Mouse (Mus musculus): ENCODE results near the gene Clpx. TPM values are rescaled to one million over a fixed set of nuclear protein-coding genes. Genes with fewer than 3 reads are reported as not detected.
"Not testable (repeated sequence)": the region's sequence is repeated elsewhere in the genome, so short reads cannot be mapped to it uniquely, and the experiment has no call there.

The Clpx gene
- polyA plus RNA-seq, 1 experiment from 2014 or later, result 50.9 TPM

DNA sequence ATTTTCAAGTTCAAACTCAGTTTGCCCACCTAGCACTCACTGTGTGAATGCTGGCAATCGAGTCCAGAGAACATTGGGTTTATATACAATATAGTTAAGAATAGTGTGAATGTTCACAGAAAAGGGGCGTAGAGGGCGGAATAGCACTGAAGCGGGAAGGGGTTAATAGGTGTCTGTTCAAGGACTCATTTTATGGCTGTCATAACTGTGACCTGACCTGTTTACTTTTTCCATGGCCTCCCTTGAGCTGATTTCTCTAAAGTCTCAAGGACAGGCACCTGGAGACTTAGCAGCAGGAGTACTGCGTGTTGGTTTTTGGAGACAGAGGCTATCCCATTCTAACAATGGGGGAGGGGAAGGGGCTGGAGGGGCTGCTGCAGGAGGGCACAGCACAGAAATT is 39.9 kb downstream of the Clpx start:
- H3K4me3 ChIP-seq, result no peak overlapping the region
- no peaks in the 10 kb centered on the region for H3K9me3 ChIP-seq
- H3K36me3 ChIP-seq (replicated peaks), result peaks cover 27% of the 10 kb centered on the region
- 90% methylated on average over 5 of the region's 5 CpGs for WGBS
- no peak for DNase-seq (ENCODE audit: low spot score)
- no peaks in the 10 kb centered on the region for H3K27me3 ChIP-seq (replicated peaks; ENCODE audit: low read depth, poor library complexity, severe bottlenecking)
- H3K4me1 ChIP-seq, result no peaks in the 10 kb centered on the region
- H3K27ac ChIP-seq (replicated peaks), result no peak overlapping the region

DNA sequence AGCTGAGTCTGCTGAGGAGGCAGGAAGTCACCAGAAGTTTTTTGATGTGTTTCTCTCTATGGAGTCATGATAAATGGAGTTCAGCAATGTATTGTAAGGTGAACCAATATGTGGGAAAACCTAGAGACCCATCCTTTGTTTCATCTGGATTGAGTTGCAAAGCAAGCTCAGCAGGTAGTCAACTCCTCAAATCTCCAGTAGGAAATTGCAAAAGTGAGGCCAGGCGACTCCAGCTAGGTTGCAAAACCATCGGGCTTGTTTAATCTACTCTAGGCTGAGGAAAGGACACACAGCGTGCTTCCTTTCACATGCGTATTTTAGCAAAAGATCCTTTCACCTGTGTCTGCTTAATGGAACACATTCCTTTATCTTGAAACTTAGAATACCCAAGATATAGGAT is 45.1 kb downstream of the Clpx start:
- no peaks in the 10 kb centered on the region for H3K9me3 ChIP-seq
- H3K27me3 ChIP-seq (replicated peaks; ENCODE audit: low read depth, poor library complexity, severe bottlenecking), result no peaks in the 10 kb centered on the region
- no peak for DNase-seq (ENCODE audit: low spot score)
- 86% methylated on average over 4 of the region's 4 CpGs for WGBS
- no peaks in the 10 kb centered on the region for H3K4me1 ChIP-seq
- H3K27ac ChIP-seq (replicated peaks), result no peak overlapping the region
- H3K4me3 ChIP-seq, result no peak overlapping the region
- H3K36me3 ChIP-seq (replicated peaks), result no peaks in the 10 kb centered on the region

DNA sequence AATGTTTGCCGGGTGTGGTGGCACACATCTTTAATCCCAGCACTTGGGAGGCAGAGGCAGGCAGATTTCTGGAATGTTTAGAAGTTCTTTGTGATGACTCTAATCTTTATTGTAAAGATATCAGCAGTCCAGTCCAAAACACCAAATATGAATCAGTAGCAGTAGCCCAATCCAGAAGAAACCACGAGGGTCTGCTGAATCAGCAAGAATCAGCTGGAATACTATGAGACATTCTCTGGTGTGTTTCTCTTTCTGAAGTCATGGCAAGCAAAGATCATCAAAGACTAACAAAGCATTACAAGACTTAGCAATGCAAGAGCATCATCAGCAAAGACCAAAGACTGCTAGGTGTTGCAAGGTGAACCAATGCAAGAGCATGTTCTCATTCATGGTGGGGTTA is 46.4 kb downstream of the Clpx start:
- Histone ChIP-seq H3K27ac (replicated peaks) (no peak overlapping the region), H3K36me3 (replicated peaks) (no peaks in the 10 kb centered on the region), H3K4me3 (no peak overlapping the region), H3K9me3 (0 out of 2 replicates have a peak, but pooled peaks cover 4% of the 10 kb centered on the region), H3K4me1 (no peaks in the 10 kb centered on the region), H3K27me3 (replicated peaks; ENCODE audit: low read depth, poor library complexity, severe bottlenecking) (no peaks in the 10 kb centered on the region)
- WGBS, result 86% methylated on average over 2 of the region's 2 CpGs
- no peak for DNase-seq (ENCODE audit: low spot score)

GRCm38 (mm10) chr9:65345439-65345838 is 51.4 kb downstream of the Clpx start:
- WGBS, result 68% methylated on average over 11 of the region's 11 CpGs
- Histone ChIP-seq H3K27ac (replicated peaks) (peak overlapping the region; percentile 93), H3K4me3 (peak overlapping the region; percentile 100), H3K4me1 (peaks cover 21% of the 10 kb centered on the region)
- H3K27me3 ChIP-seq (replicated peaks; ENCODE audit: low read depth, poor library complexity, severe bottlenecking); DNase-seq (ENCODE audit: low spot score); H3K36me3 ChIP-seq (replicated peaks); H3K9me3 ChIP-seq: not testable (repeated sequence)

GRCm38 (mm10) chr9:65345854-65346475 is 51.9 kb downstream of the Clpx start, which contains the start of gene Pdcd7:
TSS of gene Pdcd7 (plus strand) at chr9:65346104.
- H3K4me3 ChIP-seq, result peak within 1 kb of the TSS; percentile 100
- H3K36me3 ChIP-seq (replicated peaks), result no peaks in the 10 kb centered on the region
- H3K27ac ChIP-seq (replicated peaks), result peak within 1 kb of the TSS; percentile 93
- H3K9me3 ChIP-seq, result 0 out of 2 replicates have a peak, but pooled peaks cover 4% of the 10 kb centered on the region
- WGBS, result under 1% methylated on average over 59 of the region's 59 CpGs
- no peaks in the 10 kb centered on the region for H3K27me3 ChIP-seq (replicated peaks; ENCODE audit: low read depth, poor library complexity, severe bottlenecking)
- peak; percentile 95 for DNase-seq (ENCODE audit: low spot score)
- H3K4me1 ChIP-seq, result peaks cover 21% of the 10 kb centered on the region

DNA sequence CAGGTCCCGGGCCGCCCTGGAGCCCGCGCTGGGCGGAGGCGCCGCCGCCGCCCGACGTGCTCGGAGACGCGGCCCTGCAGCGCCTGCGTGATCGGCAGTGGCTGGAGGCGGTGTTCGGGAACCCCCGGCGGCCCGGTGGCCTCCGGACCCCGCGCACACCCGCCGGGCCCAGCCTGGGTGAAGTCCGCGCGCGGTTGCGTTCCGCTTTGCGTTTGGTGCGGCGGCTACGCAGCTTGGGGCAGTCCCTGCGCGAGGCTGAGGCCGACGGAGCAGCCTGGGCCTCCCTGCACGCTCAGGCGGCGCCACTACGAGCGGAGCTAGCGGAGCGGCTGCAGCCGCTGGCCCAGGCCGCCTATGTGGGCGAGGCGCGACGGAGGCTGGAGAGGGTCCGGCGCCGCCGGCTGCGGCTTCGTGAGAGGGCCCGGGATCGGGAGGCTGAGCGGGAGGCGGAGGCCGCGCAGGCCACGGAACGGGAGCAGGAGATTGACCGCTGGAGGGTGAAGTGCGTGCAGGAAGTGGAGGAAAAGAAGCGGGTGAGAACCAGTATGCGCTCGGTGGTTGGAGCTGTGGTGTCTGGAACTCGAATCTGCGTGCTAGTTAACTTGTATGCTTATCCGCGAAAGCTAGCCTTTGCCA is 52.5 kb downstream of the Clpx start:
- WGBS, result under 1% methylated on average over 77 of the region's 77 CpGs

GRCm38 (mm10) chr9:65347112-65347850 is 53.2 kb downstream of the Clpx start:
- H3K9me3 ChIP-seq, result 0 out of 2 replicates have a peak, but pooled peaks cover 4% of the 10 kb centered on the region
- WGBS, result 51% methylated on average over 8 of the region's 8 CpGs
- H3K4me1 ChIP-seq, result peaks cover 21% of the 10 kb centered on the region
- H3K27me3 ChIP-seq (replicated peaks; ENCODE audit: low read depth, poor library complexity, severe bottlenecking), result no peaks in the 10 kb centered on the region
- no peaks in the 10 kb centered on the region for H3K36me3 ChIP-seq (replicated peaks)
- H3K4me3 ChIP-seq, result peak overlapping the region; percentile 100
- no peak for DNase-seq (ENCODE audit: low spot score)
- peak overlapping the region; percentile 93 for H3K27ac ChIP-seq (replicated peaks)

More for the DNA sequence above, 52.5 kb downstream of the Clpx start:
- Histone ChIP-seq H3K27me3 (replicated peaks; ENCODE audit: low read depth, poor library complexity, severe bottlenecking) (no peaks in the 10 kb centered on the region), H3K9me3 (0 out of 2 replicates have a peak, but pooled peaks cover 4% of the 10 kb centered on the region), H3K4me1 (peaks cover 21% of the 10 kb centered on the region), H3K27ac (replicated peaks) (peak overlapping the region; percentile 93), H3K36me3 (replicated peaks) (no peaks in the 10 kb centered on the region), H3K4me3 (peak overlapping the region; percentile 100)
- peak; percentile 69 for DNase-seq (ENCODE audit: low spot score)

DNA sequence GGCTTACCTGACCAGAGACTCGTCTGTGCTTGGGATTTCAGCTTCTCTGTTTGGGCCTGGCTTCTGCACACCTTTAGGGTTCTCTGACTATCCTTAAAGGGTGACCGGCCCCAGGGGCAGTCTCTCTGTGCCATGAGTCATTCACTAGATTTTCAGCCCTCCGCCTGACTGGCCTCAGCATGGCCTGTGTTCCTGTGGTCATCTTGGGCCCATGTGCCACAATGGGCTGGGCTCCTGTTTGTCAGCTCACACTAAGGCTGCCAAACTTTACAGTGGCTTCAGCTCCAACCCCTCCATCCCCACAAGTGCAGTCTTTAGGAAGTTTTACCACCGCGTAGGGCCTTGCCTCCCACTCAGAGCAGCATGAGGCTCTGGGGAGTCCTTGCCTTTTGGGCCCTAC is 59.2 kb downstream of the Clpx start:
- Histone ChIP-seq H3K27ac (replicated peaks) (no peak overlapping the region), H3K4me1 (0 out of 2 replicates have a peak, but pooled peaks cover 6% of the 10 kb centered on the region), H3K4me3 (no peak overlapping the region), H3K36me3 (replicated peaks) (peaks cover 44% of the 10 kb centered on the region), H3K9me3 (no peaks in the 10 kb centered on the region), H3K27me3 (replicated peaks; ENCODE audit: low read depth, poor library complexity, severe bottlenecking) (no peaks in the 10 kb centered on the region)
- WGBS, result 88% methylated on average over 5 of the region's 5 CpGs
- DNase-seq (ENCODE audit: low spot score), result no peak

DNA sequence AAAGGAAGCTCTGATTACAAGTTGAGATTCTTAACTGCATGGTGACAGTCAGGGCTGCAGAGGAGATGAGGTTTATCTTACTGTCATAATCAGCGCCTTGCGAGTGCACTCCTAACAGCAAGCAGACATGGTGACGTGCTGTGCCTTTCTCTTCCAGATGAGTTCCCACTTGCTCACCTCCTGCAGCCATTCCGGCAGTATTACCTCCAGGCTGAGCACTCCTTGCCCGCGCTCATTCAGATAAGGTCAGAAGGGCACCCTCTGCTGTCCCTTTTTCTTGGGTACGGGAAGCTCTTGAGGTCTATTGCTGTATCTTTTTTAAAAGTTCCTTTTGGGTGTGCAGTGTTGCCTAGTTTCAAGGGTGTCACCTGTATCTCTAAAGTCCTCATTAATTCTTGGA is 62.5 kb downstream of the Clpx start:
- Histone ChIP-seq H3K9me3 (no peaks in the 10 kb centered on the region), H3K36me3 (replicated peaks) (peaks cover 78% of the 10 kb centered on the region), H3K4me3 (no peak overlapping the region), H3K27ac (replicated peaks) (no peak overlapping the region), H3K27me3 (replicated peaks; ENCODE audit: low read depth, poor library complexity, severe bottlenecking) (no peaks in the 10 kb centered on the region), H3K4me1 (no peaks in the 10 kb centered on the region)
- 83% methylated on average over 7 of the region's 7 CpGs for WGBS
- no peak for DNase-seq (ENCODE audit: low spot score)

- H3K27me3 ChIP-seq (replicated peaks; ENCODE audit: low read depth, poor library complexity, severe bottlenecking), result no peaks in the 10 kb centered on the region
- H3K9me3 ChIP-seq, result no peaks in the 10 kb centered on the region
- no peaks in the 10 kb centered on the region for H3K4me1 ChIP-seq
- no peak overlapping the region for H3K4me3 ChIP-seq
- peaks cover 82% of the 10 kb centered on the region for H3K36me3 ChIP-seq (replicated peaks)
- no peak overlapping the region for H3K27ac ChIP-seq (replicated peaks)
- WGBS, result 89% methylated on average over 2 of the region's 2 CpGs
- no peak for DNase-seq (ENCODE audit: low spot score)
Observed at GRCm38 (mm10) chr9:65356971-65357370, 62.9 kb downstream of the Clpx start.

DNA sequence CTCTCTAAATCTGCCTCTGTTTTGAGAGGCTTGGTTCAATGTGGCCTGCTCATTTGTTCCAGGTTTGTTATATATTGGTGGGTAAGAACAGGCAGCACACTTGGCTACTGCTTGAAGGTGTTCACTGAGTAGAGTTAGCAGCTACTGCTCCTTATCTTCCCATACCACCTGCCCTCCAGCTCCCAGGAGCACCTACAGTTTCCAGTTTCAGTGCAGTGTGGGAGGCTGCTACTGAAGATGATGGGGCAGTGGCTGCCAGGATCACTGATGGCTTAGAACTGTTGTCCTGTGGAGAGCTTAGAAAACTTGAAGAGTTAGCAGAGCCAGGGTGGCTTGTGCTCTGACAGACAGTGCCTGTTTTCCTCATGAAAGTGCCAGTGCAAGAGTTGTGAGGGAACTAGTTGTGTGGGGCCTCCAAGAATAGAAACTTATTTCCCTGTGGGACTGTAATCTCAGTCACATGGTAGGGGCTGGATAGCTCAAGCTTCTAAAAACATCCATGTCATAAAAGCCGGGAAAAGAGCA is 65.0 kb downstream of the Clpx start:
- 84% methylated on average over 1 of the region's 1 CpGs for WGBS
- DNase-seq (ENCODE audit: low spot score), result no peak
- Histone ChIP-seq H3K4me1 (0 out of 2 replicates have a peak, but pooled peaks cover 5% of the 10 kb centered on the region), H3K27ac (replicated peaks) (no peak overlapping the region), H3K36me3 (replicated peaks) (peaks cover 92% of the 10 kb centered on the region), H3K4me3 (no peak overlapping the region), H3K27me3 (replicated peaks; ENCODE audit: low read depth, poor library complexity, severe bottlenecking) (no peaks in the 10 kb centered on the region), H3K9me3 (no peaks in the 10 kb centered on the region)

DNA sequence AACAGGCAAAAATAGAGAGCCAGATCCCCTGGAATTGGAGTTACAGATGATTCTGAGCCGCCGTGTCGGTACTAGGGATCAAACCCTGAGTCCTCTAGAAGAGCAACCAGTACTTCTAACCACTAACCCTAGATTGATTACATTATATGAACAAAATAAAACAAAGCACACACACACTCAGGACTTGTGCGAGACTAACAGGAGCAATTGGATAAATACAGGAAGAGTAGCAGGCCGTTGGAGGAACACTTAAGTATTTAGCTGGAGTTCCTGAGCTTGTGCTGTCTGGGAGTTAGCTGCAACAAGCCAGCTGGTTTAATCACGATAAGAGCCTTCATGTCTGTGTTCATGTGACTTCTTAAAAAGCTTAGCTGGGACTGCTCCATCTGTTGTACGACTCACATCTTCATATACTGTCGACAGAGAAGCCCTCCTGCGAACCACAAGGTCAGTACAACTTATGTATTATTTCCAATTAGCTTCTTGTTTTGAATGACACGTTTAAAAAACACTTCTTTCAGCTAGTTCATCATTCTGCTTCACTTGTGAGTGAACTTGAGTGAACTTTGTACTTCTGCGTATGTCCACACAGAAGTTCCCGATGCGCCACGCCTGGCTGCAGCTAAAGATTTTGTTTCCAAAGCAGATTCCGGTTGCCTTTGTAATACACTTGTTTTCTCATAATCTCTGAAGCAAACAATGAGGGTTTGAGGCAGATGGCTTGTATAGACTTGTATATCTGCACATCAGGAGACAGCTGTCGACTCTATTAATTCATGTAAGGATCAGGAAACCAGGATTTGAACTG is 66.8 kb downstream of the Clpx start, which contains the start of gene Ubap1l:
Gene Ubap1l (plus strand): TSS at position 401 of the 808 bp plus-strand sequence.
- no peak within 1 kb of the TSS for H3K27ac ChIP-seq (replicated peaks)
- 92% methylated on average over 16 of the region's 16 CpGs for WGBS
- no peak for DNase-seq (ENCODE audit: low spot score)
- no peaks in the 10 kb centered on the region for H3K9me3 ChIP-seq
- no peaks in the 10 kb centered on the region for H3K27me3 ChIP-seq (replicated peaks; ENCODE audit: low read depth, poor library complexity, severe bottlenecking)
- 0 out of 2 replicates have a peak, but pooled peaks cover 5% of the 10 kb centered on the region for H3K4me1 ChIP-seq
- H3K36me3 ChIP-seq (replicated peaks), result peaks cover 86% of the 10 kb centered on the region
- H3K4me3 ChIP-seq, result no peak within 1 kb of the TSS

Measured in embryonic facial prominence, embryonic 10.5 days (tissue).